Mouse (Mus musculus) layer of hippocampus, adult 9-11 months (tissue): ENCODE data around the gene Psmb7.

ENCODE experiments used
- DNase-seq: peaks from one replicate; pipeline ENCODE4 v3.0.0; 2022

Psmb7 gene

GRCm38 (mm10) chr2:38586733-38587132 is 57.2 kb downstream of the Psmb7 start:
- no peak for DNase-seq

- DNase-seq, result no peak
These were observed 58.5 kb downstream of the Psmb7 start for GRCm38 (mm10) chr2:38585379-38585736.

- DNase-seq, result no peak
These were observed 59.1 kb downstream of the Psmb7 start for GRCm38 (mm10) chr2:38584514-38585378.

DNA sequence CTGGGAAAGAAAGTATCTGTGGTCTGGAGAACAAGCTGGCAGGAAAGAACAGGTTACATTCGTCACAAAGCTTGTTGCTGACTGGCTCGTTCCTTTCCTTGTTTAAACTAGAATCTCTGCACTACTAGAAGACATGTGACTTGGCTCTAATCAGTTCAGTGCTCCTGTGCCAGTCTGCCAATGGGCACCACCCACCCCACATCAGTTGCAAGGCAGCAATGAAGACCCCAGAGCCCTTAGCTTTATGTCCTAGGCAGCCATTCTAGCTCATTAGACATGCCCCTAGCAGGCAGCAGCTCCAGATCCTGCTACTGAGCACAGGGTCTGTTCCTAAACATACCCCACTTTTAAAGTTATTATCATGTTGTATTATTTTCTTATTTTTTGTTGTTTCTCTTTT is 59.9 kb downstream of the Psmb7 start:
- no peak for DNase-seq

DNA sequence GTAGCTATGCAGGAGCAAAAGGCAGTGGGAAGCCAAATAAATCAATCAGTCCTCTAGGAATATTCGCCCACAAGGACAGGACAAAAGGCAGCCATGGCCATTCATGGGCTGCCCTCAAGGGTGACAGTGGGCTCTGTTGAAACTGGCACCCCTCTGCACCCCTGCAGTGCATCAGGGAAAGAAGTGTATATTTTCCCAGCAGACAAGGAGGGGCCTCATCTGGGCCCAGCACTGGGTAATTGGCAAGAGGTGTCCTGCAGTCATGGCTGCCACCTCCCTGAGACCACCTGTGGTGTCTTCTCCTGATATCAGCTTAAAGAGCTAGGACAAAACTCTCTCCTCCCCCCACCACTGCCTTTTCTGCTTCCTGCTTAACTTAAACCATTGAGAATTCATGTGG is 64.4 kb downstream of the Psmb7 start:
- no peak for DNase-seq

GRCm38 (mm10) chr2:38578602-38579521 is 65.0 kb downstream of the Psmb7 start:
- peak; percentile 67 for DNase-seq

DNA sequence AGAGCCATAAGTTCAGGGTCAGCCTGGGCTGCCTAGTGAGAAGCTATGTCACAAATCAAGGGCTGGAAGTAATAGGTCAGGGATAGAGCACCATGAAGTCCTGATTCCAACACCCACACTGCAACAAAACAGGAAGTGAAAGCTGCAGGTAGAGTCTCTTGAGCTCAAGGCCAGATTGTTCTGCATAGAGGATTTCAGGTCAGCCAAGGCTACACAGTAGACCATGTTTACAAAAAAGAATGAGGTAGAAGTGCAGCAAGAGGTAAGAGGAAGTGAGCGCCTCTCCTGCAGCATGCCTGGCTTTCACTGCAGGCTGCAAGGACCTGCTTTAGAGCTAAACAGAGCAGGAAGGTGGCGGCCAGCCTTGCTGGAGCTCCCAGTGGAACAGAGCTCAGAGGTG is 69.2 kb downstream of the Psmb7 start:
- no peak for DNase-seq

- DNase-seq, result no peak
These were observed 71.8 kb downstream of the Psmb7 start for GRCm38 (mm10) chr2:38571971-38572601.

DNA sequence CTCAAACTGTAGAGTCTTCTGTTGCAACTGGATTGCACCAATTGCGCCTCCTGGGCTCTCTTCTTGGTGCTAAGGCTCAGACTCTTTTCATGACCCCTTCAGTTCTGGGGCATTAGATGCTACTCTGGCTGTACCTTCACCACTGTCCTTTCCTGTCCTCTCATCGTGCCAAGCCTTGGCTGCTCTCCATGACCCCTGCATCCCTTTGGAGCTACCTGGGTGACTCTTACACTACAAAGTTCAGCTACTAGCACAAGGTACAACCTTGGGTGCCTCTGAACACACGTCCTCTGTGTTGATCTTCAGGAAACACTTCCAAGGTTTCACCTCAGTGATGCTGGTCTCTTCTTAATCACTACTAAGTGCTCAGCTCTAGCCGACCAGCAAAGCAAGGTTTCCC is 81.3 kb downstream of the Psmb7 start:
- DNase-seq, result no peak

- DNase-seq, result no peak
These were observed 83.3 kb downstream of the Psmb7 start for GRCm38 (mm10) chr2:38560296-38561227.

DNA sequence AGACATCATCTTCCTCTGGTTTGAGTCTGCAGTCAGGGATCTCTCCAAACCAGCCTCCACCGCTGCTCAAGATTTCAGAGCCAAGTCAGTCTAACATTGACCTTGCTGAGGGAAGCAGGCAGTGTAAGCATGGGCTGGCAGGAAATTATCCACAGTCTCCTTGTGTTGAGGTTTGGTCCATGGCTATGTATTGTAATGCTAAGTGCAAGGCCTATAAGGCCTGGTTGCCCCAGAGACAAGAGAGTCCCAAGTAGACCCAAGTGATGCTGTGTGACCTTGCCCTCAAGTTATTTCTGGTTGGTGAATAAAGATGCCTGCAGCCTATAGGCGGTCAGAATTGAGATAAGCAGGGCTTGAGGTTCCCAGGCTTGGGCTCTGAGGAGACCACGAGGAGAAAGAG is 87.2 kb downstream of the Psmb7 start:
- DNase-seq, result no peak

GRCm38 (mm10) chr2:38555659-38556058 is 88.2 kb downstream of the Psmb7 start:
- DNase-seq, result no peak

DNA sequence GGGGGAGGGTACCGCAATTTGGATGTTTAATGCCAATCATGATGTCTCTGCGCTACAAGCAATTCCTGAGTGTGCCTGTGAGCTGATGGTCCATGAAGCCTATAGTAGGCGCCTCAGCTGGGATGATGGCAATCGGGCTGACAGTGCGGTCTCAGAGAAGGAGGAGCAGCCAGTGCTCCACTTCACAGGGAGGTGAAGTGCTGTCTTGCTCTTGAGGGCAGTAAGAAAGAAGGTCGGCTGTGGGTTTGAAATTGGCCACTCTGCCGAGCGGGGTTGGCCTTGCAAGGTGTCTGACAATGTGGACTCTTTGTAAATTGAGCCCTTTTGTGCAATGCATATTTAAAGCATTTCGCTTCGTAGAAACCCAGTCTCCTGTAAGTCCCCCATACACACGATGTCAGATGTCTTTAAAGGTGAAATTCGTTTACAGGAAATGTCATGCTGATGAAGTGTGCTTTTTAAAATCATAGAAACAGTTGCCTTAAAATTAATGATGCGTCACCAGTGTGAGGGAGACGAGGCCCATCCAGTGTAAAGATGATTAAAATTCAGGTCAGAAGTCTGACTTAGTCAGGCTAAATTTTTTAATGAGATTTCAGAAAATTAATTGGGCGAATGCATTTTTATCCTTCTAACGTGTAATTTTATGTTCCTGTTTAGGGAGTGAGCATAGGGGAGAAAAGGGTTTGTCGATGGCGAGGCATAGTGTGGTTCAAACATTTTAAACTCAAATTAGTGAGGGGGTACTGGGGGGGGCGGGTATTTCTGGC is 89.5 kb downstream of the Psmb7 start:
- no peak for DNase-seq

GRCm38 (mm10) chr2:38552004-38552443 is 91.9 kb downstream of the Psmb7 start:
- DNase-seq, result no peak

DNA sequence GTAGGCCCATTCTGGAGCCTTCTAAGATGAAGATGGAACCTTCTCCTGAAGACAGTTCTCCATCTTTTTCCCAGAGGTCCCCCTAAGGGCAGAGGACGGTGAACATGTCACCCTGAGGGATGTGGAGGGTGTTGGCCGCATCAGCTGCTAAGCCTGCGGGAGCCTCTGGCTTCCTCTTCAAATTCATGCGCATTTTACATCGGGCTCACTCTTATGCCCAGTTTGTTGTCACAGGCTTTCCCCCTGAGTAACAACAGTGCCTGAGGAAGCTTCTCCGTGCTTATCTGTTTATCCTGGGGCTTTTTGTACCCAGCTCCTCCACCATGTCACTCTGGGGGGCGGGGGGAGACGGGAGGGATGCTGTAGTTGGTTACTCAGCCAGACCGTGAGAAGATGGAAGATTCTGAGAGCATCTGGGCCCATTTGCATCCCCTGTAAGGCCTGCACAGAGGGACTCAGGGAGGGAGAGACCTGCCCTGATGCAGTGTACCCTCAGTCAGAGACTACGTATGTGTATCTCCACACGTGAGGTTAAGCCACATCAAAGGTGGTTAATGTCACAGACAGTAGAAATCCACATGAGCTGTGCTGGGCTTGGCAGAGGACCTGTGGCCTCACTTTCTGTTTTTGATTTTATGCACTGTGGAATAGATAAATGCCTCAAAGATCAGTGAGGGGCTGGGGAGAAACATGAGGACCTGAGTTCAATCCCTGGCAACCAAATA is 95.9 kb downstream of the Psmb7 start:
- DNase-seq, result no peak

DNA sequence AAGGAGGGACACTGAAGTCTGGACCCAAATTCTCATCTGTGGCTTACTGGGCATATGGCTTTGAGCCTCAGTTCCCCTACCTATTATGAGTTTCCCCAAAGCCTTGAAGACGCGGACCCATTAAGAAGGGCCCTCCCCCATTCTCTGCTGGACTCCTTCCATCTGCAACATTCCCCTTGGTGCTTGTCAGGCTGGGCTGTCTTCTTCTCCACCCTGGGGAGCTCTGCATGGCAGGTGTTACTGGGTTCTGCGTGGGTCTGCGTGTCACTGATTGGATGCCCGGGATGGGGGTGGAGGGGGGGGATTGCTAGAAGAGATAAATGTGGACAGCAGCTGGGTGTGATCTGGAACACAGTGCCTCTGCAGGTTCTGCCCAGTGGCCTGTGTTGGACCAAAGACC is 97.1 kb downstream of the Psmb7 start:
- no peak for DNase-seq

DNA sequence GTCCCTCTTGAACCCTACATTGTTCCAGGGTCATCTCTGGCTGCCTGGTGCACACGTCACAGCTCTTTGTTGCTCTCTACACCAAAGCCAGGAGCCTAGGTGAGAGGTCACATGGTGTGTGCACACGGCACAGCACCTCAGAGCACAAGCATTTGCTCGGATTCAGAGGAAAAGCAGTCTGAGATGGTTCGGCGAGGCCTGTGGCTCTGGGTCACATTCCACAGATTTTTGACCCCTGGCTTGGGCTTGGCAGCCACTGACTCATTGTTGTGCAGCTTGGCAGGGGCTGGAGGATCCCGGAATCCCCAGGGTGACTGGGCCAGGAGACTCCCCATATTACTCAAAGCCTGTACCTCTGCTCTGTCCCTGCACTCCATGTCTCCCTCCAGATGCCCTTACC is 97.7 kb downstream of the Psmb7 start:
- no peak for DNase-seq

- DNase-seq, result no peak
These were observed 98.2 kb downstream of the Psmb7 start for GRCm38 (mm10) chr2:38545706-38546105.

DNA sequence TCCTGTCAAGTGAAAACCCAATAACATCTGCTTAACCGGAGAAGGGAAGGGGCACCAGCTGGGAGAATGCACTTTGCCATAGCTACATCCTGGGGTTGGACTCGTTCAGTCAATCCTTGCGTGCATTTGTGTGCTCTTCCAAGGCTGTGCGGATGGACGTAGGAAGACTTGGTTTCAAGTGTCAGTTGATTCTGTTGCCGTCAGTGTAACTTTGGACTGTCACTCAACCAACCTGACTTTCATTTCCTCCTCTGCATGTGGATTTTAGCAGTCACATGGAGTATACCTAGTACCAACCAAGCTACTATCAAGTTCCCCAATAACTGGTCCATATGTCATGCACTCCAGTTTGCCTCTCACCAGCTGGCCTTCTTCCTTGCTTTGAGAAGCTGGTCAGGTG is 98.9 kb downstream of the Psmb7 start:
- DNase-seq, result no peak

DNA sequence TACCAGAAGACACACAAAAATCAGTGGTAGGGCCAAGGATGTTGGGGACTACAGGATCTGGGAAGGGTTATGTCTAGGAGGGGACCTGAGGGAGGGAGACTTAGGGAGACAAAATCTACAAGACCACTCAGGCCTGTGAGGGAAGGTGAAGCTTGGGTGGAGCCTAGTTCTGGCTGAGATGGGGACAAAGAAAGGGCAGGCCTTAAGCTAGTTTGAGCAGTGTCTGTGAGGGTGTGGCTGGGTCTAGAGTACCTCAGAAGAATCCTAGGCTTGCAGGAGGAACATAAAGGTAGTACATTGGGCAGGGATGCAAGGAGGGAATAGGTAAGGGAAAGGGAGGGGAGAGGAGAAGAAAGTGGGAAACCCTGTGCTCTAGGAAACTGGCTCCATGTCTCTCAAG is 99.5 kb downstream of the Psmb7 start:
- DNase-seq, result no peak

DNA sequence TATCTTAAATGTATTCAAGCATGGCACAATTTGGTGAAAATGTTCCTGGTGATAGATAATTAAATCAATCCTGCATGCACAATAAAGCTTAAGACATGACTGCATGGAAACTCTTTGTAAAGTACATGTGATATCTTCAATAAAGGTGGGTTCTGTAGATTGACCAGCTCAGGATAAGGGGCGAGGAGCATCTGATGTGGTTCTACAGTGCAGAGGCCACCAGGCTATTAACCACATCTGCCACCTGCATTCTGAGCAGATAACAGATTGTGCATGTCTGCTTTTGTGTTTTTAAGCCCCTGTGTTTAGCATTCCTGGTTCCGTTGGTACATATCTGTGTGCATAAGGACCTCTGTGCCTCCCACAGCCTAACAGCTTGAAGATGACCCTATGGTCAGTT is 100.7 kb downstream of the Psmb7 start:
- DNase-seq, result no peak
